Mouse (Mus musculus) CD8-positive naive resting alpha-beta T cell, adult 2 months (primary cell): Measurements from ENCODE around the gene Zfp488.

Experiments
- DNase-seq, 2 experiments: peaks; one replicate each; pipeline ENCODE4 v3.0.0; 2022; ENCODE audit warnings: low read depth in 2 of 2, low spot score in 2 of 2

Gene Zfp488

DNA sequence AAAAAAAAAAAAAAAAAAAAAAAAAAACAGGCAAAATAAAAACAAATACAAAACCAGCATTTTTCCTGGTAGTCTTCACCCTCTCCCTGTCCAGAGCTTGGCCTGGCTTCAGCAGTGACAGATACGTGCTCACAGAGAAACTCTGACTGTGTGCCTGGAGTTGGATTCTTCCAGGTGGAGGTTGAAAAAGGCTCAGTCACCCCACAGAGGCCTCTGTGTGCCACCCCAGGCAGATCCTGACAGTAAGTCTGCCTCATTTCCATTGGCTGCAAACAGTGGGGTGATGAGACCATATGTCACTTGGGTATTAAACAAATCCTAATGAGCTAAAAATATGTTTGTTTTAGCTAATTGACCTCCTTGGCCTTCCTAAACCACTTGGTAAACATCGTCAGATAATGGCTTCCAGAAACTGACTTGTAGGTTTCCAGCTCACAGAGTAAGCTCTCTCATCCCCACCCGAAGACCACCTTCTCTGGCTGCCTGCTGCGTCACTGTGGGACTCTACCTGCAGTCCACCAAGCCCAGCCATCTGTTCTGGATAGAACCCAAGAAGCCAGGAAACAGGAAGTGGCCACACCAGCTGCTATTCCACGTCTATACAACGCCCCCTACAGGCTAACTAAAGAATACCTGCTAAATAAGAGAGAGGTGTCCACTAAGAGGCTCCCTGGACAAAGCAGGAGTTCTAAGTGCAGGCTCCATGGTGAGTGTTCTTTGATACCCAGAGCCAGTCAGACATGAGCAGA is 26.2 kb downstream of the Zfp488 start:
- DNase-seq, result no peak

GRCm38 (mm10) chr14:33946125-33946524 is 32.4 kb downstream of the Zfp488 start:
- DNase-seq, result no peak

DNA sequence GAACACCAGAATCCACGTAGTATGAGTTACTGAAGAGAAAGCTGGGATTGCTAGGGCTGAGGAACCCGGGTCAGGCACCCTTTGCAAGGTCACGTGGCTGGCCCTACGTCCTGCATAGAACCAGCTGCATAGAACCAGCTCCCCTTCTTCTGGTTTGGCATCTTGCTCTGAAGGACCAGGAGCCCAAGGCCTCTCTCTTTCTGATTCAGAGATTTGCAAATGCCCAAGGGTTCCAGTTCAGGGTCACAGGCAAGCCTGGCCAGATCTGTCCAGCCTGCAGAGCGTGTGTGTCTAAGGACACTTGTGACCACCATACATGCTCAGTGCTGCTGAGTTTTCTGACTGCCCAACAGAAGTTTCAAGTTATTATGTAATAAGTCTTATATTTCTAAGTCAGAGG is 36.3 kb downstream of the Zfp488 start:
- DNase-seq, result no peak

GRCm38 (mm10) chr14:33940739-33941138 is 37.8 kb downstream of the Zfp488 start, which contains the start of gene Gdf2:
TSS of gene Gdf2 (plus strand) at chr14:33941039.
- no peak for DNase-seq

DNA sequence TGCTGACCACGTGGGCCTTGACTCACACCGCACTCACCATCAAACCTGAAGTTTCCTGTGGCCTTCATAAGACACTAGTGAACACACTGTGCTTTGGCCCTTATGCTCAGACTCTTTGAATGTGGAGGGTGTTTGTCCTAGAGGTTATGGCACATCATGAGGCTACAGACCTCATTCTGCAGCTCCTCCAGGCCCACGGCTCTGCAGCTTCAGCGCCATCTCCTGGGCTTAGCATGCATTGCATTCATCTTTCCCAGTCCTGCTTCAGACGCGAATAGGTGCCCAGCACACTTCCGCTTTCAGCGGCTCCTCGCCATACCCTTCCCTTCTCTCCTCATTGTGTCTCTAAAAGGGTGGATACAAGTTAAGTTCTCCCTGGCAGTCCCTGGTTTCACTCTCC is 39.4 kb downstream of the Zfp488 start:
- no peak for DNase-seq

DNA sequence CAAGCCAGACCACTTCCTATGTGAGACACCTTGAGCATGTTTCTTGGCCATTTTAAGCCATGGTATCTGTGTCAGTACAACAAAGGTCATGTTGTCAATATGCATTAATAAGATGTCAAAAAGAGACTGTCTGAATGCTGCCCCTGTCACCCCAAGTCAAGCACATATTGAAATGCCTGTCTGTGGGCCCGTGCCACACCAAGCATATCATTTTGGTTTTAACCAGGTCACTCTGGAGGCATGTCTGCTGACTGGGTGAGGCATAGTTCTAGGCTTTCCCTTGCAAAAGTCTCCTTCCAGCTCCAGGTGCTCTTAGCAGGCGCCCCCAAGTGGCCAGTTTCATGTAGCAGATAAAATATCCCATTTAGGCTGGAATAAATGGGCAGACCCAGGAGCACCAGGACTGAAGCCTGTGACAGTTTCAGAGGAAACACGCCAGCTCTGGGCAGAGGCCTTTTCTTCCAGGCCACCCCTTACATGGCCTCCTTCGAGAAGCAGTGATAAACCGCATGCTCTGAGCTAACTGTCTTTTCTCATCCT is 44.7 kb downstream of the Zfp488 start:
- no peak for DNase-seq

DNA sequence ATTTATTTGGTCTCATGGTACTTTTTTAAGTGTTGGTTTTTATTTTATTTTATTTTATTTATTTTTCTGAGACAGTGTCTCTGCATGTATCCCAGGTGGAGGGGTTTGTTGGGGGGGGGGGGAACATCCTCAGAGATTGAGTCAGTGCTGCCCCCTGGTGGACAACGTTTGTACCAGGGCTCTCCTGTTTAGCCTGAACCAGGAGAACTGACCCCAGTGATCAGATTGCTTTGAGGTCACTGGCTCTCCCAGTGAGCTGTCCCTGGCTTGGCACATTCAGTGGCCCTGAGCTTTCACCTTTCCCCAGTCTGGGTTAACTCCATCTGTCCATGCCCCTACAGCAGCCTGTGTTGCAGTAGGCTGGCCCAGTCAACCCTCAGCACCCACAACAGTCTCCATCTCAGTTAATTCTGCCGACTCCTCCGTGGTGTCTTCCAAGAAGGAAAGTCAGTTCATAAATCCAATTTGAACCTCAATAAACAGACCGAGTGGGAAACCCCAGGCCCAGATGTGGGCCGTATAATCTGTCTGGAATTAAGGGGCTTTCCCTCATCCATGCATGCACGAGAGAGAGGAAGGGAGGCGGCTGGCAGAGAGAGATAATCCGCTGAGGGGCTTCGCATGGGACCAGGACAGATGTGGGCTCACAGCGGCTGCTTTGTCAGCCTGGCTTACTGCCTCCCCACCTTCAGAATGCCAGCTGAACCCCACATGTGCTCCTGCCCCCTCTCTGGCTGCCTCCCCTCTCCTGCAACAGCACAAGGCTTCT is 45.4 kb downstream of the Zfp488 start:
- no peak for DNase-seq

GRCm38 (mm10) chr14:33931853-33932252 is 46.7 kb downstream of the Zfp488 start:
- DNase-seq, result no peak

DNA sequence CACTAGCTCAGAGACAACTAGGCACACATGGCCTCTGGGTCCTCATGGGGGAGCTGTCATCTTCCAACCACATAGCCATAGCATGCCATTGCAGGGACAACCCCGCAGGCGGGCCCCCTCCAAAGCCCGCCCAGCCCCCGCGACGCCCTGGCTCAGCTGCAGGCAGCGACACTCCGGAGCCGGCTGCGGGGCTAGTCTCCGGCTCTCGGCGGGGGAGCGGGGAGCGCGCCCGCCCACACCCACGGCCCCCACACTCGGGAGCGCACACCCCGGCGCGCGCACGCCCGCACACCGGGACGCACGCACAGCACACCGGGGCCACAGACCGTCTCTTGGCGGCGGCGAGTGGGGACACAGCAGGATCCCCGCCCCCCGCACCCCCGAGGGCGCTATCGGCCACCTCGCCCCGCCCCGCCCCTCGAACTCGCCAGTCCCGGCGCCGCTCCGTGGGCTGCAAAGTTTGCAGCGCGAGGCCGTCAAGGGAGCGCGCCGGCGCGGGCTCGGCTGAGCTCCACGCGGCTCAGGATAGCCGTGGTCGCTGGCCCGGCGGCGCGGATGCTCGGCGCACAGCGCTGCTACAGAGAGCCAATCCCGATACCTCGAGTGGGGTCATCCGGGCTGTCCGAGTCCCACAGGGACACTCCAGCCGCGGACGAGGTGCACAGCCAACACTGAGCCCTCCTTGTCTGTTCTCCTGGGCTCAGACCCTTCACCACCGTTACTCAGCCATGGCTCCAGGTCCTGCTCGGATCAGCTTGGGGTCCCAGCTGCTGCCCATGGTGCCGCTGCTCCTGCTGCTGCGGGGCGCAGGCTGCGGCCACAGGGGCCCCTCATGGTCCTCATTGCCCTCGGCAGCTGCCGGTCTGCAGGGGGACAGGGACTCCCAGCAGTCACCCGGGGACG is 55.1 kb downstream of the Zfp488 start, which contains the start of gene Gdf10:
TSS of gene Gdf10 (plus strand) at position 420 of the 903 bp plus-strand sequence.
- DNase-seq, result no peak

GRCm38 (mm10) chr14:33922771-33923167 is 55.8 kb downstream of the Zfp488 start:
- no peak for DNase-seq

DNA sequence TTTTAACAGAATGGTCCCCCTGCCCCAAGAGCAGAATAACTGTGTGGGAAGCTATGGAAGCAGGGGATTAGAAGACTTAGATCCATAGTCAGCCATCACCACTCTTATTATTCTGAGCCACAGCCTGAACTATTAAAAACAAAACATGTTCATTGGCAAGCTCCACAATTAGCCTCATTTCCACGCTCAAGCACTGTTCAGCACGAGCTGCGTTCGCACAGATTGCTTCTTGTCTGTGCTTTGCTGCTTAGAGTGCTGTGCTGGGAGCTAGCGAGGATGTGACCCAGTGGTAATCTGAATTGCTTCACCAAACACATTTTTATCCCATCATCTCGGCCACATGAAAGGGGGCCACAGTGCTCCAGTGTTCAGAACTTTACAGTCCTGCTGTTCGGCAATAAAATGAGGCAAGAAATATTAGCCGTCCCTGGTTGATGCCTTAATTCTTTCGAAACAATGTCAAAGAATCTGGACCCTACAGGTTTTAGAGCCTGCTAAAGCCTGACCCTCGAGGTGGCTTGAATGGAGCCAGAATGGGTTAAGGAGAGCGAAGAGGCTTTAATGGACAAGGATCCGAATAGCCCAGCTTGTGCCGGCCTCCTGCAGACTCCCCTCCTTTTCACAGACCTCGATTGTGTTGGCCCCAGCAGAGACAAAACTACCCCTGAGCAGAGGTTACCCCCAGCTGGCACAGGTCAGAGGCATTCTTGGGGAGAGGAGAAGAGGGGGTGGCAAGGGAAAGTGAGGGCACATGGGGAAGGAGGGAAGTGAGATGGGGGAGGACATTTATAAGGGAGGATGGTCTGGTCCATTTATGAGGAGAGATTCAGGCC is 57.6 kb downstream of the Zfp488 start:
- no peak for DNase-seq
